Mouse (Mus musculus): ENCODE measurements around the gene Zglp1. TPM values are rescaled to one million over a fixed set of nuclear protein-coding genes. Genes with fewer than 3 reads are reported as not detected.

The Zglp1 gene
- polyA plus RNA-seq, 1 experiment from 2014 or later = 0.45 TPM

DNA sequence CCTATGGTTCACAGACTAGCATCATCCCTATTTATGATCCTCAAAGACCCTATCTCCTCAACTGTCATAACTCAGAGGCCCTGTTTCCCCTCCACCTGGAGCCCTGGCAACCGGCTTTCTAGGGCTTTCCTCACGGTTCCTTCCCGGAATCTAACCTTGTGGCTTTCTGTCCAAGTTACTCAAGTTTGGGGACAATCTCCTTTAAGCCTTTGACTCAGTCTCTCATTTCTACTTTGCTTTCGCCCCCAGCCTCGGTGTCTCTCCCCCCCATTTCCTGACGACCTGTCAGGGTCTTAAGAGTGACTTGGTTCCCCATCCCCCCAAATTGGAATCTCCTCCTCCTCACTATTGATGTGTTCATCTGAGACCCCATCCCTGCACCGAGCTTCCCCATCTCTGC, 34.4 kb downstream of the Zglp1 start:
- DNase-seq (ENCODE audit: low spot score) (no peak), ATAC-seq (ENCODE audit: low FRiP score) (no peak)
- Histone ChIP-seq H3K4me1 (replicated peaks; ENCODE audit: control insufficient read depth, insufficient read depth, low read length) (peaks cover 6% of the 10 kb centered on the region), H3K36me3 (ENCODE audit: control insufficient read depth, insufficient read depth, low read length) (no peaks in the 10 kb centered on the region), H3K9ac (ENCODE audit: low read depth, low read length) (no peak overlapping the region), H3K4me3 (ENCODE audit: low read depth, low read length) (peak overlapping the region; percentile 40), H3K4me2 (replicated peaks; ENCODE audit: low read depth, low read length) (no peak overlapping the region; the same call in none of the 2 replicates), H3K27ac (ENCODE audit: low read depth, low read length) (no peak overlapping the region), H3K9me3 (ENCODE audit: control insufficient read depth, low read length) (no peaks in the 10 kb centered on the region), H3K27me3 (ENCODE audit: control insufficient read depth, insufficient read depth, low read length) (peaks cover 84% of the 10 kb centered on the region)
- 2% methylated on average over 7 of the region's 7 CpGs for WGBS

DNA sequence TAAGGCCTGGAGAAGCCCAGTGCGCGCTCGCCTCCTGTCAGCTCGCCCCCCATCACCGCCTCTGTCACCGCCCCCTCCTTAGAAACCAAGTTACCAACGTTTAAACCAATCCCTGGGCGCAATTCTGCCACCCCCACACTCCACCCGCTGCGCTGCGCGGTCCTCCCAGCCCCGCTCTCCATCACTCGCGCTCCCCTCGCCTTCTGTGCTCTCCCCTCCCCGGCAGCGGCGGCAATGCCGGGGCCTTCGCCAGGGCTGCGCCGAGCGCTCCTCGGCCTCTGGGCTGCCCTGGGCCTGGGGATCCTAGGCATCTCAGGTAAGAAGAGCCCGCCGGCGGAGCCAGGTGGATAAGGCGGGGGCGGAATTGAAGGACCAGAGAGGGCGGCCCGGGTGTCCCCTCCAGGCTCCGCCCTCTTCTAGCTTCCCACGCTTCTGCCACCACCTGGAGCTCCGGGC, 35.0 kb downstream of the Zglp1 start, which contains the start of gene Icam5:
TSS of gene Icam5 (plus strand) at position 178 of the 456 bp plus-strand sequence.
- Histone ChIP-seq H3K9me3 (ENCODE audit: control insufficient read depth, low read length) (no peaks in the 10 kb centered on the region), H3K27ac (ENCODE audit: low read depth, low read length) (no peak within 1 kb of the TSS), H3K4me3 (ENCODE audit: low read depth, low read length) (peak within 1 kb of the TSS; percentile 40), H3K4me1 (replicated peaks; ENCODE audit: control insufficient read depth, insufficient read depth, low read length) (peaks cover 6% of the 10 kb centered on the region), H3K27me3 (ENCODE audit: control insufficient read depth, insufficient read depth, low read length) (peaks cover 78% of the 10 kb centered on the region), H3K36me3 (ENCODE audit: control insufficient read depth, insufficient read depth, low read length) (no peaks in the 10 kb centered on the region), H3K4me2 (replicated peaks; ENCODE audit: low read depth, low read length) (peak within 1 kb of the TSS; percentile 68), H3K9ac (ENCODE audit: low read depth, low read length) (no peak within 1 kb of the TSS)
- WGBS = under 1% methylated on average over 31 of the region's 35 CpGs
- peak; percentile 5; the same call in 1 of the 2 replicates for ATAC-seq (ENCODE audit: low FRiP score)
- DNase-seq (ENCODE audit: low spot score) = no peak

DNA sequence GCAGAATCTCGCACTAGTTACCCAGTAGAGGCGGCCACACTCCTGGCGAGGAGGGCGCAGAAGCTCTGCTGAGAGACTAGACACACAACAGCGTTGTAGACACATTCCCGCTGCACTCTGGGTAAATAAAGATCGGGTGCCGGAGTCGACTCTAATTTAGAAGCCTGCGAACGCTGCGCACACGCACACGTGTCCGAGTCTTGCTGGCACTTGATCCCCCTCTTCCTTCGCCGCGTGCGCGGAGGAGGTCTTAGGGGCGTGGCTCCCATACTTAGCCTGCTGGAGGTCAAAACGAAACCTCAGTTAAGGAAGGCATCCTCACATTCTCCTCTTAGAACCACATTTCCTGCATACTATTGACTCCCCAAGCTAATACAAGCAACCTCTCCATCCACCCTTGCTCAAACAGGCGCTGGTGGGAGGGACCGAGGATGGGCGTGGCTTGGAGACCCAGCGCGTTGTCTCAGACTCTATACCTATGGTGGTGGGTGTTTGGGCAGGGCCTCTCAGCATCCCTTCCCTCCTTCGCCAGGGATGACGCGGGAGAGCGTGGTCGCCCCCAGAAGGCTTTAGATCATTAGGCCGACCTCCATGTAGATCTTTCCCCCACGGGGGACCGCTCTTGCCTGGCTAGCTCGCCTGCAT, 35.5 kb downstream of the Zglp1 start:
- Histone ChIP-seq H3K27ac (ENCODE audit: low read depth, low read length) (no peak overlapping the region), H3K4me3 (ENCODE audit: low read depth, low read length) (peak overlapping the region; percentile 40), H3K4me1 (replicated peaks; ENCODE audit: control insufficient read depth, insufficient read depth, low read length) (peaks cover 4% of the 10 kb centered on the region; the same call in 1 of the 2 replicates), H3K4me2 (replicated peaks; ENCODE audit: low read depth, low read length) (peak overlapping the region; percentile 68), H3K9ac (ENCODE audit: low read depth, low read length) (no peak overlapping the region), H3K36me3 (ENCODE audit: control insufficient read depth, insufficient read depth, low read length) (no peaks in the 10 kb centered on the region), H3K27me3 (ENCODE audit: control insufficient read depth, insufficient read depth, low read length) (peaks cover 76% of the 10 kb centered on the region), H3K9me3 (ENCODE audit: control insufficient read depth, low read length) (no peaks in the 10 kb centered on the region)
- DNase-seq (ENCODE audit: low spot score) = peak; percentile 68
- WGBS = under 1% methylated on average over 36 of the region's 36 CpGs
- ATAC-seq (ENCODE audit: low FRiP score) = peak; percentile 43; the same call in 1 of the 2 replicates

DNA sequence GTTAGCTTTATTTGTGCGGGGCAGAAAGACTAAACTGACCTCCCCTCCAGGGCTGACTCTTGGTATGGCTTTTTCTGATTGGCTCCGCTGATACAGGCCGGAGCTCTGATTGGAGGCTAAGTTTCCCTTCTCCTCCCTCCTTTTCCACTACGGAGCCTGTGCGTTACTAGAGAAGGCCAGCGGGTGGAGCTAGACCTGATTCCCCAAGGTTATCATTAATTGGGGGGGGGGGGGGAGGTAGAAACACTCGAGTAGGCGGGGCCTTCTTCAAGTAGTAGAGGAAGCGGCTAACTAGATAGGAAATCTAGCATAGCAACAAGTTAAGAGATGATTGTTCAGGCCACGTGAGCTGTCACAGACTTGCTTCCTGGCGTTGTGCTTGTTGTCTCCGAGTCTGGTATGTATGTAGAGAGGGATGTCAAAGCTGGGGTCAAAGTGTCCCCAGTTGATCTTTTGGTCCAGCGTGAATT, 36.1 kb downstream of the Zglp1 start:
- Histone ChIP-seq H3K9me3 (ENCODE audit: control insufficient read depth, low read length) (no peaks in the 10 kb centered on the region), H3K4me1 (replicated peaks; ENCODE audit: control insufficient read depth, insufficient read depth, low read length) (peaks cover 4% of the 10 kb centered on the region; the same call in 1 of the 2 replicates), H3K27ac (ENCODE audit: low read depth, low read length) (no peak overlapping the region), H3K9ac (ENCODE audit: low read depth, low read length) (no peak overlapping the region), H3K36me3 (ENCODE audit: control insufficient read depth, insufficient read depth, low read length) (no peaks in the 10 kb centered on the region), H3K27me3 (ENCODE audit: control insufficient read depth, insufficient read depth, low read length) (peaks cover 72% of the 10 kb centered on the region), H3K4me2 (replicated peaks; ENCODE audit: low read depth, low read length) (peak overlapping the region; percentile 68), H3K4me3 (ENCODE audit: low read depth, low read length) (peak overlapping the region; percentile 40)
- DNase-seq (ENCODE audit: low spot score) (peak; percentile 83), ATAC-seq (ENCODE audit: low FRiP score) (peak; percentile 58; the same call in 1 of the 2 replicates)
- 0% methylated on average over 13 of the region's 13 CpGs for WGBS

DNA sequence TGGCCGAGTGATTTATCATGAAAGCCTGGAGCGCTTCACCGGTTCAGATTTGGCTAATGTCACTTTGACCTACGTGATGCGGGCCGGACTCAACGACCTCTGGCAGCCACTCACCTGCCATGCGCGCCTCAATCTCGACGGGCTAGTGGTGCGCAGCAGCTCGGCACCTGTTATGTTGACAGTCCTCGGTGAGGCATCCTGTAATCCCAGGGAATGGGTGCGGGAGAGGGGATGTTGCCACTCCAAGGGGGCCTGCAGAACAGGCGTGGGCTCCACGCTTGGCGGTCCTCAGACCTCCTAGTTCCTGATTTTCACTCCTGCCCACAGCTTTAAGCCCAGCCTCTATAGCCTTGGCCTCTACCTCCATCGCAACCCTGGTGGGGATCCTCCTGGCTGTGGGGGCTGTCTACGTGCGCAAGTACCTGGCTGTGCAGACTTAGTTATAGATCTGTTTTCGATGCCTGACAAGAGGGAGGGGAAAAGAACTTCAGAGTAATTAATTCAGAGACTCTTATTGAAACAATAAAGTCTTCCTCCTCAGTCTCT, 36.8 kb downstream of the Zglp1 start:
- ATAC-seq (ENCODE audit: low FRiP score) (no peak), DNase-seq (ENCODE audit: low spot score) (peak; percentile 5)
- Histone ChIP-seq H3K9ac (ENCODE audit: low read depth, low read length) (no peak overlapping the region), H3K36me3 (ENCODE audit: control insufficient read depth, insufficient read depth, low read length) (no peaks in the 10 kb centered on the region), H3K4me3 (ENCODE audit: low read depth, low read length) (peak overlapping the region; percentile 23; the same call in 1 of the 2 replicates), H3K4me2 (replicated peaks; ENCODE audit: low read depth, low read length) (peak overlapping the region; percentile 4; the same call in 1 of the 2 replicates), H3K9me3 (ENCODE audit: control insufficient read depth, low read length) (no peaks in the 10 kb centered on the region), H3K27me3 (ENCODE audit: control insufficient read depth, insufficient read depth, low read length) (peaks cover 65% of the 10 kb centered on the region), H3K4me1 (replicated peaks; ENCODE audit: control insufficient read depth, insufficient read depth, low read length) (peaks cover 4% of the 10 kb centered on the region; the same call in 1 of the 2 replicates), H3K27ac (ENCODE audit: low read depth, low read length) (no peak overlapping the region)
- WGBS = 23% methylated on average over 22 of the region's 22 CpGs

DNA sequence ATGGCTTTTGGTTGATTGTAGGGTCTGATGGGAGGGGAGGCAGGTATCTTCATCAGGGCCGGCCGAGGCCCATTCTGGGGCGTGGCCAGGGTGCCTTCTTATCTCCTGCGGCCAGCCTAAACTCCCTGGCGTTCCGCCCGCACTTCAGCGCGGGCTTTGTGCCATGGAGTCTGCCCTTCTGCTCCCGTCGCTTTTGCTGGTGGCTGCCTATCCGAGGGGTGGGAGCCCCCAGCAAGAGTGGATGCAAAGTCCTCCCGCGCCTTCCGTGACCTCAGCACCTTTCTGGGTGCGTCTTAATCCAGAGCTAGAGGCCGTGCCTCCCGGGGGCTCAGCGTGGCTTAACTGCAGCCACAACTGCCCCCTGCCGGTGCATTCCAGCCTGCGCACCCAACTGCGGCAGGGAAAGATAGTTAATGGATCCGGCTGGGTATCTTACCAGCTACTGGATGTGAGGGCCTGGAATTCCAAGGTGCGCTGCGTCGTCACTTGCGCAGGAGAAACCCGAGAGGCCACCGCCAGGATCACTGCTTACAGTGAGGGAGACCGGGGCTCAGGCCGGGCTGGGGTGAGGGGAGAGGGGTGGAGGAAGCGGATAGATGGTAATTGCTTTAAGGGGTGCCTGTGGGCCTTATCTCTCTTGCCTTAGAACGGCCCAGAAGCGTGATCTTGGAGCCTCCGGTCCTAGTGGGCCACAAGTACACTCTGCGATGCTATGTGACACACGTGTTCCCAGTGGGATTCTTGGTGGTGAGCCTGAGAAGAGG, 37.4 kb downstream of the Zglp1 start, which contains the start of gene Icam4:
TSS of gene Icam4 (plus strand) at position 83 of the 764 bp plus-strand sequence.
- Histone ChIP-seq H3K4me1 (replicated peaks; ENCODE audit: control insufficient read depth, insufficient read depth, low read length) (peaks cover 4% of the 10 kb centered on the region; the same call in 1 of the 2 replicates), H3K4me3 (ENCODE audit: low read depth, low read length) (peak within 1 kb of the TSS; percentile 23), H3K27ac (ENCODE audit: low read depth, low read length) (no peak within 1 kb of the TSS), H3K36me3 (ENCODE audit: control insufficient read depth, insufficient read depth, low read length) (no peaks in the 10 kb centered on the region), H3K9me3 (ENCODE audit: control insufficient read depth, low read length) (no peaks in the 10 kb centered on the region), H3K27me3 (ENCODE audit: control insufficient read depth, insufficient read depth, low read length) (peaks cover 59% of the 10 kb centered on the region), H3K9ac (ENCODE audit: low read depth, low read length) (peak within 1 kb of the TSS; percentile 32; the same call in 1 of the 2 replicates), H3K4me2 (replicated peaks; ENCODE audit: low read depth, low read length) (peak within 1 kb of the TSS; percentile 42)
- 3% methylated on average over 37 of the region's 37 CpGs for WGBS
- no peak for ATAC-seq (ENCODE audit: low FRiP score)
- DNase-seq (ENCODE audit: low spot score) = peak; percentile 87

DNA sequence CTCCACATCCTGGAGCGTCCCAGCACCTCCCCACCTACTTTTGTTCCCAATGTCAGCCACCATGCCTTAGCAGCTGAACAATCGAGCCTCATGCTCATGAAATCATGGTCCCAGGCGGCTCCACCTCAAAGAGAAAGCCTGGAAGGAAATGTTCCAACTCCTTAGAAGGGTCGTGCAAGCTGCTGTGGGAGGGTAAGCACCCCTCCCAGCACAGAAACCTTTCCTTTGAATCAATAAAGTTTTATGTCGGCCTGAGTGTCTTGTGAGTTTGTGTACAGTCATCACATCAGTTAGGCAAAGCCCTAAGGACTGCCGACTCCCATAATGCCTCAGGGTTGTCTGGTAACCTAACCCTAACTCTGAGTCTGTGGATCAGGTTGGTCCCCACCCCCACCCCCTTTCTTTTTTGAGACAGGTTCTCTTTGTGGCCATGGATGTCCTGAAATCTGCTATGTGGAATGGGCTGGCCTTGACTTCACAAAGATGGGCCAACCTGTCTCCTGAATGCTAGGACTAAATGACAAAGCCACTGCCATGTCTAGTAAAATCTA, 38.3 kb downstream of the Zglp1 start:
- ATAC-seq (ENCODE audit: low FRiP score) = no peak
- Histone ChIP-seq H3K9me3 (ENCODE audit: control insufficient read depth, low read length) (no peaks in the 10 kb centered on the region), H3K27me3 (ENCODE audit: control insufficient read depth, insufficient read depth, low read length) (peaks cover 52% of the 10 kb centered on the region), H3K36me3 (ENCODE audit: control insufficient read depth, insufficient read depth, low read length) (no peaks in the 10 kb centered on the region), H3K4me1 (replicated peaks; ENCODE audit: control insufficient read depth, insufficient read depth, low read length) (peaks cover 4% of the 10 kb centered on the region; the same call in 1 of the 2 replicates), H3K4me3 (ENCODE audit: low read depth, low read length) (no peak overlapping the region), H3K9ac (ENCODE audit: low read depth, low read length) (no peak overlapping the region), H3K27ac (ENCODE audit: low read depth, low read length) (no peak overlapping the region), H3K4me2 (replicated peaks; ENCODE audit: low read depth, low read length) (no peak overlapping the region)
- 65% methylated on average over 6 of the region's 6 CpGs for WGBS
- DNase-seq (ENCODE audit: low spot score) = no peak

DNA sequence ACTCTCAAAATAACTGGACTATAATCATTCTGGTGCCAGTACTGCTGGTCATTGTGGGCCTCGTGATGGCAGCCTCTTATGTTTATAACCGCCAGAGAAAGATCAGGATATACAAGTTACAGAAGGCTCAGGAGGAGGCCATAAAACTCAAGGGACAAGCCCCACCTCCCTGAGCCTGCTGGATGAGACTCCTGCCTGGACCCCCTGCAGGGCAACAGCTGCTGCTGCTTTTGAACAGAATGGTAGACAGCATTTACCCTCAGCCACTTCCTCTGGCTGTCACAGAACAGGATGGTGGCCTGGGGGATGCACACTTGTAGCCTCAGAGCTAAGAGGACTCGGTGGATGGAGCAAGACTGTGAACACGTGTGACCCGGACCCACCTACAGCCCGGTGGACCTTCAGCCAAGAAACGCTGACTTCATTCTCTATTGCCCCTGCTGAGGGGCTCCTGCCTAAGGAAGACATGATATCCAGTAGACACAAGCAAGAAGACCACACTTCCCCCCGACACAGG, 39.1 kb downstream of the Zglp1 start:
- Histone ChIP-seq H3K9ac (ENCODE audit: low read depth, low read length) (no peak overlapping the region), H3K27me3 (ENCODE audit: control insufficient read depth, insufficient read depth, low read length) (peaks cover 44% of the 10 kb centered on the region), H3K9me3 (ENCODE audit: control insufficient read depth, low read length) (no peaks in the 10 kb centered on the region), H3K27ac (ENCODE audit: low read depth, low read length) (no peak overlapping the region), H3K4me1 (replicated peaks; ENCODE audit: control insufficient read depth, insufficient read depth, low read length) (peaks cover 2% of the 10 kb centered on the region; the same call in 1 of the 2 replicates), H3K4me3 (ENCODE audit: low read depth, low read length) (no peak overlapping the region), H3K36me3 (ENCODE audit: control insufficient read depth, insufficient read depth, low read length) (no peaks in the 10 kb centered on the region), H3K4me2 (replicated peaks; ENCODE audit: low read depth, low read length) (no peak overlapping the region)
- ATAC-seq (ENCODE audit: low FRiP score) (no peak), DNase-seq (ENCODE audit: low spot score) (no peak)
- 53% methylated on average over 8 of the region's 8 CpGs for WGBS

Measured in hindbrain, embryonic 11.5 days (tissue).